Mouse (Mus musculus) intestine, postnatal 0 days (tissue): ENCODE results near the gene Ammecr1. TPM values are rescaled to one million over a fixed set of nuclear protein-coding genes. Genes with fewer than 3 reads are reported as not detected.

Experiments used
- ATAC-seq: fragments of 200-750 bp; cut with Nextera tagmentation; 2 replicates; pipeline ENCODE4 v1.8.0; 2017; ENCODE audit warnings: mild to moderate bottlenecking, moderate TSS enrichment, moderate library complexity
- H3K27ac ChIP-seq: fragments of 300-500 bp; sonication (generic); 2 replicates; pipeline ENCODE4 v1.5.1; 2014; ENCODE audit warnings: mild to moderate bottlenecking, low read depth, low read length, moderate library complexity
- H3K27me3 ChIP-seq: fragments of 300-500 bp; sonication (generic); replicated peaks from 2 replicates; pipeline ENCODE4 v1.6.1; 2014; ENCODE audit warnings: low read length, mixed read lengths; ENCODE audit not compliant: control insufficient read depth, insufficient read depth
- H3K36me3 ChIP-seq: fragments of 300-500 bp; sonication (generic); 2 replicates; pipeline ENCODE4 v1.6.1; 2014; ENCODE audit warnings: mild to moderate bottlenecking, moderate library complexity; ENCODE audit not compliant: control insufficient read depth, insufficient read depth
- H3K4me1 ChIP-seq: fragments of 300-500 bp; sonication (generic); replicated peaks from 2 replicates; pipeline ENCODE4 v1.6.1; 2014; ENCODE audit warnings: antibody characterized with exemption, low read length, mixed read lengths; ENCODE audit not compliant: control insufficient read depth, insufficient read depth
- H3K4me2 ChIP-seq: fragments of 300-500 bp; sonication (generic); replicated peaks from 2 replicates; pipeline ENCODE4 v1.6.1; 2014; ENCODE audit warnings: low read depth, mild to moderate bottlenecking, moderate library complexity
- H3K4me3 ChIP-seq: fragments of 300-500 bp; sonication (generic); 2 replicates; pipeline ENCODE4 v1.5.1; 2014; ENCODE audit warnings: low read depth, low read length
- H3K9ac ChIP-seq: fragments of 300-500 bp; sonication (generic); 2 replicates; pipeline ENCODE4 v1.6.1; 2014; ENCODE audit warnings: mild to moderate bottlenecking, low read depth, low read length
- H3K9me3 ChIP-seq: fragments of 300-500 bp; sonication (generic); 2 replicates; pipeline ENCODE4 v1.6.1; 2016; ENCODE audit warnings: mixed run types; ENCODE audit not compliant: control insufficient read depth
- CTCF ChIP-seq: sonication (generic); IDR thresholded peaks from 2 replicates; pipeline ENCODE4 v1.5.1; 2016; ENCODE audit warnings: low read depth, mild to moderate bottlenecking, control low read depth, antibody characterized with exemption, moderate library complexity
- WGBS: fragments of 180-500 bp; shearing (Covaris S2); extraction: QIAGEN DNeasy Blood & Tissue Kit; methylation state at CpG from one replicate; pipeline ENCODE4 v1.1.7; 2014; 5-methylcytosine and 5-hydroxymethylcytosine counted together
- polyA plus RNA-seq: library from polyadenylated mRNA; unstranded; fragments of >200 nt; fragmentation: Nextera tagmentation; extraction: Ambion mirVana; gene quantifications from 2 replicates; pipeline ENCODE4 v1.2.1, GENCODE M21; 2015

The Ammecr1 gene
- polyA plus RNA-seq, 1 experiment from 2014 or later = 4.0 TPM

DNA sequence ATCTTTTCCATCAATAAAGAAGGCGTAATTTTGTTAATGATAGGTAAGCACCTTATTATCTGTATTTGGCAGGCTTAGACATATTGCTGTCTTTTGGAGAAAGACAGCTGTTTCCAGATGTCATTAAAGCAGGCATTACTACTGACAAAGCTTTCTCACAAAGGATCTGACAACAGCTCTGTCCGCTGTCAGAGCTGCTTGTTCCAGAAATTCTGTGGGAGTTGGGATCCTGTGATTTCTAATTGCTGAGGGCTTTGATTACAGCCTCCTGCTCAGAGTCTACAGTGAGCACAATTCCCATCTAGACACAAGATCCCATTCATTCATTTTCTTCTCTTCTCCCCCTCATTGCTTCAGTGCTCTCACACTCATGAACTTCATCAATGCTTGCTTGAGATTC lies 28.0 kb upstream of the Ammecr1 start:
- no peak for ATAC-seq
- TF ChIP-seq CTCF = no peak
- Histone ChIP-seq H3K4me2 (no peak overlapping the region), H3K9ac (no peak overlapping the region), H3K4me3 (no peak overlapping the region), H3K27me3 (no peaks in the 10 kb centered on the region), H3K4me1 (no peaks in the 10 kb centered on the region), H3K36me3 (no peaks in the 10 kb centered on the region), H3K27ac (no peak overlapping the region), H3K9me3 (no peaks in the 10 kb centered on the region)
- WGBS = 64% methylated on average over 2 of the region's 2 CpGs

DNA sequence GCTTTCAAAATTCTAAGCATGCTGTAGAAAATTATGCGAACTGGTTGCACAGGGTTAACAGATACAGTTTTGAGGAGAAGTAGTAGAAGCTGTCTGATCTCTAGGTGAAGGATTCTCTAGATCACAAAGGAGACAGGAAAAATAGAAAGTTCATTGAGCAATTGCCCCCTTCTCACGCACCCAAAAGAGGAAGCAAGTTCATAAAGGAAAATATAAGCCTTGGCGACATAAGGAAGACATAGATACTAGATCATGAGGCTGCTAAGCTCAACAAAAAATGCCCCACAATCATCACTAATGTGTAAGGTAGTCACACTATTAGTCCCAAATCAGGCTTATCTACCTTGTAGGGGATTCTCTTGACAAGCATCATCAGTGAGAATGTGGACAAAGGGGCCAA lies 17.6 kb upstream of the Ammecr1 start:
- Histone ChIP-seq H3K27me3 (no peaks in the 10 kb centered on the region), H3K9ac (no peak overlapping the region), H3K36me3 (no peaks in the 10 kb centered on the region), H3K4me1 (no peaks in the 10 kb centered on the region), H3K4me2 (no peak overlapping the region), H3K9me3 (no peaks in the 10 kb centered on the region), H3K4me3 (no peak overlapping the region), H3K27ac (no peak overlapping the region)
- WGBS = 85% methylated on average over 3 of the region's 3 CpGs
- TF ChIP-seq CTCF = no peak
- no peak for ATAC-seq

DNA sequence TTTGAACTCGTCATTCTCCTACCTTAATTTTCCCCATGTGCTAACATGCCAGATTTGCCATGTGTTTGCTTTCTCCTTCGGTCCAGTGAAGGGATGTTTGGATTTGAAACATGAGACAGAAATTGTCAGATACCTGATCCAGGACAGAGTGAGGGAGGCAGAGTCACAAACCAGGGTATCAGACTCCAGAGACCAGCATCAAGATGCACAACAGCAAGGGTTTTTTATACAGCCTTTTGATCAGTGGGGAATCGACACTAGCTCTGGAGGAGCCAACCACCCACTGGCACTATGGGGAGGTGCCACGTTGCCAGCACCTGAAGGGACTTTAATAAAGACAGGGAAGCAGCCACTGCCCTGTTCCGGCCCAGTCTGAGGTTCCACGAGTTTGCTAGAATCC lies 17.1 kb upstream of the Ammecr1 start:
- no peak overlapping the region for H3K4me3 ChIP-seq
- H3K9ac ChIP-seq = no peak overlapping the region
- H3K9me3 ChIP-seq = no peaks in the 10 kb centered on the region
- H3K27me3 ChIP-seq = no peaks in the 10 kb centered on the region
- WGBS = 56% methylated on average over 6 of the region's 6 CpGs
- no peak for TF ChIP-seq CTCF
- ATAC-seq = no peak
- no peaks in the 10 kb centered on the region for H3K36me3 ChIP-seq
- no peaks in the 10 kb centered on the region for H3K4me1 ChIP-seq
- H3K27ac ChIP-seq = no peak overlapping the region
- no peak overlapping the region for H3K4me2 ChIP-seq

DNA sequence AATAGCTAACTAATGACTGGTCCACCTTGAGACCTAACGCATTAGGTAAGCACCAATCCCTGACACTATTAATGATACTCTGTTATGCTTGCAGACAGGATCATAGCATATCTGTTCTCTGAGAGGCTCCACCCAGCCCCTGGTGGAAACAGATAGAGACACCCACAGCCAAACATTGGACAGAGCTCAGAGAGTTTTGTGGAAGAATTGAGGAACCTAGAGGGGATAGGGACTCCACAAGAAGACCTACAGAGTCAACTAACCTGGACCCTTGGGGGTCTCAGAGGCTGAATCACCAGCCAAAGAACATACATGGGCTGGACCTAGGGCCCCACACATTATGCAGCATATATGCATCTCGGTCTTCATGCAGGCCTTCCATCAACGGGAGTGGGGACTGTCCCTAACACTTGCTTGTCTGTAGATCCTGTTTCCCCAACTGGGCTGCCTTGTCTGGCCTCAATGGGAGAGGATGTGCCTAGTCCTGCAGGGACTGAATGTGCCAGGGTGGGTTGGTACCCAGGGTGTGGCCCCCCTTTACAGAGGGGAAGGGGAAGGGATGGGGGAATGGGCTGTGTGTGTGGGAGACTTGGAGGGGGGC lies 15.1 kb upstream of the Ammecr1 start:
- Histone ChIP-seq H3K27ac (no peak overlapping the region), H3K9me3 (no peaks in the 10 kb centered on the region), H3K4me2 (no peak overlapping the region), H3K4me3 (no peak overlapping the region), H3K4me1 (no peaks in the 10 kb centered on the region), H3K9ac (no peak overlapping the region), H3K36me3 (no peaks in the 10 kb centered on the region), H3K27me3 (no peaks in the 10 kb centered on the region)
- TF ChIP-seq CTCF = no peak
- no peak for ATAC-seq
- 87% methylated on average over 3 of the region's 3 CpGs for WGBS

DNA sequence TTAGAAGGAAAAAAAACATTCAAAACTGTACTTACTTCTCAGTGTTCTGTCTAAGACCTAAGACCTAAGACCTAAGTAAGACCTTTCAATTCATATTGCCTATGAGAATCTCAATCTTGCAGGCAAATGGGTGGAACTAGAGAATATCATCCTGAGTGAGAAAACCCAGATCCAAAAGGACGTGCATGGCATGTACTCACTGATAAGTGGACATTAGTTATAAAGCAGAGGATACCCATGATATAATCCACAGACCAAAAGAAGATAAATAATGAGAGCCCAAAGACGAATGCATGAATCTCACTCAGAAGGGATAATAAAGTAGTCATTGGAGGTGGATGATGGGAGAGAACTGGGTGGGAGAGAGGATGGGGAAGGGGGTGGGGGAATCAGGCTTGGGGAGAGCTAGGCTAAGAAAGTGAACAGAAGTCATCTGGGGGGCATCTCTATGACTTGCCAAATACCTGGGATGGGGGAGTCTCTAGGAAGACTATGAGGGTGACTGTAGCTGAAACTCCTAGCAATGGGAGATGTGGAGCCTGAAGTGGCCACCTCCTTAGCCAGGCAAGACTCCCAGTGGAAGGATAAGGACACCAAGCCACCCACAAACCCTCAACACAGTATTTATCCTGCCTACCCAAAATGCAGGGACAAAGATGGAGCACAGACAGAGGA lies 14.5 kb upstream of the Ammecr1 start:
- H3K4me2 ChIP-seq = no peak overlapping the region
- no peak for ATAC-seq
- H3K4me3 ChIP-seq = no peak overlapping the region
- H3K4me1 ChIP-seq = no peaks in the 10 kb centered on the region
- H3K9me3 ChIP-seq = no peaks in the 10 kb centered on the region
- H3K36me3 ChIP-seq = no peaks in the 10 kb centered on the region
- WGBS = 70% methylated on average over 2 of the region's 2 CpGs
- TF ChIP-seq CTCF = no peak
- H3K27ac ChIP-seq = no peak overlapping the region
- H3K9ac ChIP-seq = no peak overlapping the region
- no peaks in the 10 kb centered on the region for H3K27me3 ChIP-seq

DNA sequence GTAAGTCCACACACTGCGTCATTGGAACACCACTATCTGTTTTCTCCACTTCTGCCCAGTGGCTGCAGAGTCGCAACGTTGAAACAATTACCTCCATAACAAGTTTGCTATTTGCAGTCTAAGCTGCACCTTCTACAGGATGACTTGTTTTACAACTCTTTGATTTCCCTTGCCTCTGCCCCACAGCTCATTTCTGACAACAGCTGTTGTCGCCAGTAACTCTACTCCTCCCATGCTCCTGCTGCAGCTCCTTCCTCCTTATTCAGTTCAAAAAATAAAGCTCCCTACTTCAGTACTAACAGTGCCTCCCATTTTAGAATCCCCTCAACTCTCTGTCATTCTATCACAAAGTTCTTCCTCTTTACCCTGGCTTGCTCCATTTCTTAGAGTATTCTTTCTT lies 12.7 kb upstream of the Ammecr1 start:
- no peaks in the 10 kb centered on the region for H3K36me3 ChIP-seq

More for the DNA sequence above, 12.7 kb upstream of the Ammecr1 start:
- no peak for TF ChIP-seq CTCF
- no peak for ATAC-seq
- no peak overlapping the region for H3K27ac ChIP-seq
- no peaks in the 10 kb centered on the region for H3K9me3 ChIP-seq
- no peaks in the 10 kb centered on the region for H3K4me1 ChIP-seq
- no peak overlapping the region for H3K9ac ChIP-seq
- H3K4me3 ChIP-seq = no peak overlapping the region
- no peak overlapping the region for H3K4me2 ChIP-seq
- H3K27me3 ChIP-seq = no peaks in the 10 kb centered on the region
- 65% methylated on average over 4 of the region's 4 CpGs for WGBS
